17 mouse cellular contexts compared by ENCODE assay signal in genomic region chr16:11630489-11630888, GRCm38 (mm10).
A peak's percentile ranks its signal among the peaks of the same experiment; 100 is the strongest.
DNase-seq lines count a peak whose midpoint lies in the region; TF ChIP-seq lines count a peak whose summit lies in the region.
"Had no signal": no experiment of that assay in that cellular context is flagged by ENCODE, and none has a peak within 500 bp of the region (broad histone marks: within the 10 kb centered on the region; RNA-seq: fewer than 3 reads in every experiment).

No protein-coding gene starts in this region.

- 20% methylated on average over 5 of the region's 5 CpGs for WGBS in kidney, adult 2 months

- H3K36me3 ChIP-seq in kidney, adult 2 months (ENCODE audit: control insufficient read depth, insufficient read depth, low read length), result no peaks in the 10 kb centered on the region; the same call in 1 of the 2 replicates
- H3K36me3 ChIP-seq: forebrain, embryonic 12.5 days; G1E; neural tube, embryonic 12.5 days; stomach, embryonic 15.5 days had no signal

- TF ChIP-seq CTCF in kidney, adult 2 months (conservative IDR thresholded peaks at IDR 0.05; ENCODE audit: insufficient read depth, insufficient read length, low read depth, low read length), result no peak

- H3K27me3 ChIP-seq in kidney, adult 2 months (replicated peaks; ENCODE audit: control insufficient read depth, insufficient read depth, low read length), result no peaks in the 10 kb centered on the region
- H3K27me3 ChIP-seq: forebrain, embryonic 12.5 days; neural tube, embryonic 12.5 days; stomach, embryonic 15.5 days had no signal

- no peak overlapping the region for H3K4me3 ChIP-seq in kidney, adult 2 months (ENCODE audit: insufficient read depth, low read depth, low read length)
- H3K4me3 ChIP-seq: forebrain, embryonic 12.5 days; neural tube, embryonic 12.5 days; stomach, embryonic 15.5 days had no signal

- peak; percentile 47 for DNase-seq in kidney, adult 2 months
- DNase-seq in kidney, postnatal 10 days, result no peak
- peak; percentile 36 for DNase-seq in retina, postnatal 1 day
- DNase-seq in retina, embryonic 14.5 days (ENCODE audit: low spot score), result no peak
- peak; percentile 16 for DNase-seq in heart, postnatal 4 days
- DNase-seq in liver, result no peak
- no peak for DNase-seq in yolk sac, embryonic 10.5 days (ENCODE audit: low spot score)
- DNase-seq: adrenal gland, adult 8-10 months; cerebellum, adult 11-12 months; cerebellum, postnatal 25 days; gastrocnemius, postnatal 14 days; right cerebral cortex, postnatal 14 days; thymus, postnatal 14 days had no signal

- H3K4me1 ChIP-seq in kidney, adult 2 months (ENCODE audit: control insufficient read depth, insufficient read depth, low read length), result peaks cover 5% of the 10 kb centered on the region; the same call in 1 of the 2 replicates
- H3K4me1 ChIP-seq: neural tube, embryonic 12.5 days; stomach, embryonic 15.5 days had no signal

- no peak overlapping the region for H3K27ac ChIP-seq in kidney, adult 2 months (ENCODE audit: insufficient read depth, low read depth, low read length)
- H3K27ac ChIP-seq: forebrain, embryonic 12.5 days; neural tube, embryonic 12.5 days; stomach, embryonic 15.5 days had no signal

- TF ChIP-seq POLR2A in kidney, adult 2 months (IDR thresholded peaks at IDR 0.05; ENCODE audit: low read depth, low read length), result no peak

Comparison
In these comparisons a context has a peak if more than half of its experiments do, and no peak if none do; other contexts are left out.
1. DNase-seq: peak in kidney, adult 2 months (single experiment), retina, postnatal 1 day (single experiment) and heart, postnatal 4 days (single experiment); none in kidney, postnatal 10 days (single experiment), retina, embryonic 14.5 days (single experiment), liver (single experiment) and yolk sac, embryonic 10.5 days (single experiment).